Mouse (Mus musculus) testis, adult 2 months (tissue): ENCODE results near the gene Frmd6. TPM values are rescaled to one million over a fixed set of nuclear protein-coding genes. Genes with fewer than 3 reads are reported as not detected.

Experiments
- H3K27ac ChIP-seq: fragments of 200-500 bp; 2 replicates; pipeline ENCODE4 v1.5.1; 2012; ENCODE audit warnings: low read depth, low read length; ENCODE audit not compliant: control insufficient read depth, insufficient read depth
- H3K27me3 ChIP-seq: fragments of 200-500 bp; 2 replicates; pipeline ENCODE4 v1.6.1; 2012; ENCODE audit warnings: mild to moderate bottlenecking, low read length, moderate library complexity; ENCODE audit not compliant: control insufficient read depth, insufficient read depth
- H3K36me3 ChIP-seq: fragments of 200-500 bp; 2 replicates; pipeline ENCODE4 v1.6.1; 2012; ENCODE audit warnings: mild to moderate bottlenecking, low read length; ENCODE audit not compliant: control insufficient read depth, insufficient read depth
- H3K4me1 ChIP-seq: fragments of 200-500 bp; 2 replicates; pipeline ENCODE4 v1.6.1; 2012; ENCODE audit warnings: low read length; ENCODE audit not compliant: control insufficient read depth, insufficient read depth
- H3K4me3 ChIP-seq: fragments of 200-500 bp; 2 replicates; pipeline ENCODE4 v1.5.1; 2012; ENCODE audit warnings: low read depth, mild to moderate bottlenecking, low read length, moderate library complexity, mixed read lengths; ENCODE audit not compliant: control insufficient read depth
- CTCF ChIP-seq: fragments of 200-500 bp; IDR thresholded peaks from 2 replicates; pipeline ENCODE4 v1.5.1; 2012; ENCODE audit warnings: low read depth, mild to moderate bottlenecking, inconsistent platforms, low read length, moderate library complexity; ENCODE audit not compliant: control insufficient read depth, insufficient read depth, insufficient replicate concordance
- POLR2A ChIP-seq: fragments of 200-500 bp; IDR thresholded peaks from 2 replicates; pipeline ENCODE4 v1.6.1; 2012; ENCODE audit warnings: low read depth, mild to moderate bottlenecking, inconsistent platforms, low read length, moderate library complexity; ENCODE audit not compliant: control insufficient read depth
- polyA plus RNA-seq: library from polyadenylated mRNA; depleted of rRNA; stranded (reverse); fragments of >200 nt; gene quantifications from 2 replicates; pipeline ENCODE4 v1.2.3, GENCODE M21; 2012

Gene Frmd6
- polyA plus RNA-seq, 1 experiment = 5.3 TPM

- TF ChIP-seq POLR2A = no peak
- no peak for TF ChIP-seq CTCF
- H3K4me1 ChIP-seq = peaks cover 2% of the 10 kb centered on the region
- H3K4me3 ChIP-seq = no peak overlapping the region
- no peaks in the 10 kb centered on the region; the same call in 1 of the 2 replicates for H3K36me3 ChIP-seq
- H3K27me3 ChIP-seq = no peaks in the 10 kb centered on the region
- H3K27ac ChIP-seq = no peak overlapping the region
These were observed 60.3 kb downstream of the Frmd6 start for GRCm38 (mm10) chr12:70885576-70885975.

- H3K27ac ChIP-seq = no peak overlapping the region
These were observed 65.1 kb downstream of the Frmd6 start for GRCm38 (mm10) chr12:70890405-70890804.

GRCm38 (mm10) chr12:70890874-70891470 is 65.7 kb downstream of the Frmd6 start:
- no peaks in the 10 kb centered on the region for H3K36me3 ChIP-seq
- no peak for TF ChIP-seq CTCF
- no peak for TF ChIP-seq POLR2A
- H3K4me1 ChIP-seq = no peaks in the 10 kb centered on the region
- H3K27ac ChIP-seq = no peak overlapping the region
- no peaks in the 10 kb centered on the region for H3K27me3 ChIP-seq
- no peak overlapping the region for H3K4me3 ChIP-seq

More at GRCm38 (mm10) chr12:70890405-70890804, 65.1 kb downstream of the Frmd6 start:
- H3K4me3 ChIP-seq = no peak overlapping the region
- no peaks in the 10 kb centered on the region for H3K27me3 ChIP-seq
- no peaks in the 10 kb centered on the region for H3K4me1 ChIP-seq
- H3K36me3 ChIP-seq = no peaks in the 10 kb centered on the region
- no peak for TF ChIP-seq CTCF
- no peak for TF ChIP-seq POLR2A

GRCm38 (mm10) chr12:70895275-70895674 is 70.0 kb downstream of the Frmd6 start:
- no peaks in the 10 kb centered on the region for H3K4me1 ChIP-seq
- H3K4me3 ChIP-seq = no peak overlapping the region
- TF ChIP-seq POLR2A (no peak), CTCF (no peak)
- H3K27me3 ChIP-seq = no peaks in the 10 kb centered on the region
- H3K27ac ChIP-seq = no peak overlapping the region
- no peaks in the 10 kb centered on the region for H3K36me3 ChIP-seq

GRCm38 (mm10) chr12:70896068-70896467 is 70.8 kb downstream of the Frmd6 start:
- Histone ChIP-seq H3K36me3 (no peaks in the 10 kb centered on the region), H3K27me3 (no peaks in the 10 kb centered on the region)

GRCm38 (mm10) chr12:70897434-70897833 is 72.1 kb downstream of the Frmd6 start:
- no peaks in the 10 kb centered on the region for H3K4me1 ChIP-seq
- H3K27me3 ChIP-seq = no peaks in the 10 kb centered on the region
- no peak overlapping the region for H3K27ac ChIP-seq
- H3K4me3 ChIP-seq = no peak overlapping the region
- H3K36me3 ChIP-seq = no peaks in the 10 kb centered on the region
- TF ChIP-seq CTCF (no peak), POLR2A (no peak)

More at GRCm38 (mm10) chr12:70896068-70896467, 70.8 kb downstream of the Frmd6 start:
- H3K27ac ChIP-seq = no peak overlapping the region
- TF ChIP-seq CTCF = no peak
- no peak for TF ChIP-seq POLR2A
- H3K4me3 ChIP-seq = no peak overlapping the region
- no peaks in the 10 kb centered on the region for H3K4me1 ChIP-seq

- H3K4me3 ChIP-seq = no peak overlapping the region
- no peaks in the 10 kb centered on the region for H3K36me3 ChIP-seq
- no peaks in the 10 kb centered on the region for H3K4me1 ChIP-seq
- no peaks in the 10 kb centered on the region for H3K27me3 ChIP-seq
- no peak overlapping the region for H3K27ac ChIP-seq
- TF ChIP-seq POLR2A = no peak
- no peak for TF ChIP-seq CTCF
These were observed 73.1 kb downstream of the Frmd6 start for GRCm38 (mm10) chr12:70898450-70898849.

- TF ChIP-seq POLR2A = no peak
- no peak for TF ChIP-seq CTCF
- Histone ChIP-seq H3K27me3 (no peaks in the 10 kb centered on the region), H3K4me3 (no peak overlapping the region), H3K4me1 (peaks cover 2% of the 10 kb centered on the region), H3K36me3 (no peaks in the 10 kb centered on the region), H3K27ac (no peak overlapping the region)
These were observed 79.2 kb downstream of the Frmd6 start for GRCm38 (mm10) chr12:70904471-70904870.
